Mouse (Mus musculus) liver, embryonic 12.5 days (tissue): ENCODE data around the gene Ptprn2. TPM values are rescaled to one million over a fixed set of nuclear protein-coding genes. Genes with fewer than 3 reads are reported as not detected.

Experiments
- ATAC-seq: fragments of 200-750 bp; cut with Nextera tagmentation; 2 replicates; pipeline ENCODE4 v1.8.0; 2017; ENCODE audit warnings: moderate number of reproducible peaks, mild to moderate bottlenecking, moderate library complexity
- H3K27ac ChIP-seq: fragments of 300-500 bp; sonication (generic); 2 replicates; pipeline ENCODE4 v1.5.1; 2016; ENCODE audit warnings: mild to moderate bottlenecking
- H3K27me3 ChIP-seq: fragments of 300-500 bp; sonication (generic); replicated peaks from 2 replicates; pipeline ENCODE4 v1.6.1; 2016; ENCODE audit warnings: mild to moderate bottlenecking, moderate library complexity
- H3K36me3 ChIP-seq: fragments of 300-500 bp; sonication (generic); 2 replicates; pipeline ENCODE4 v1.6.1; 2016; ENCODE audit warnings: mild to moderate bottlenecking, moderate library complexity
- H3K4me1 ChIP-seq: fragments of 300-500 bp; sonication (generic); 2 replicates; pipeline ENCODE4 v1.6.1; 2016
- H3K4me2 ChIP-seq: fragments of 300-500 bp; sonication (generic); 2 replicates; pipeline ENCODE4 v1.6.1; 2016; ENCODE audit warnings: mild to moderate bottlenecking, moderate library complexity
- H3K4me3 ChIP-seq: fragments of 300-500 bp; sonication (generic); 2 replicates; pipeline ENCODE4 v1.5.1; 2016; ENCODE audit warnings: mild to moderate bottlenecking, moderate library complexity
- H3K9ac ChIP-seq: fragments of 300-500 bp; sonication (generic); 2 replicates; pipeline ENCODE4 v1.6.1; 2016; ENCODE audit warnings: mild to moderate bottlenecking, moderate library complexity
- H3K9me3 ChIP-seq: fragments of 300-500 bp; sonication (generic); replicated peaks from 2 replicates; pipeline ENCODE4 v1.6.1; 2016; ENCODE audit warnings: mild to moderate bottlenecking, moderate library complexity
- WGBS: fragments of 180-500 bp; shearing (Covaris S2); methylation state at CpG from one replicate; pipeline ENCODE4 v1.1.7; 2016; ENCODE audit not compliant: insufficient replicate concordance; 5-methylcytosine and 5-hydroxymethylcytosine counted together
- polyA plus RNA-seq: library from polyadenylated mRNA; unstranded; fragments of >200 nt; fragmentation: Nextera tagmentation; extraction: Ambion mirVana; gene quantifications from 2 replicates; pipeline ENCODE4 v1.2.1, GENCODE M21; 2016

Gene Ptprn2
- polyA plus RNA-seq, 1 experiment from 2014 or later: not detected

DNA sequence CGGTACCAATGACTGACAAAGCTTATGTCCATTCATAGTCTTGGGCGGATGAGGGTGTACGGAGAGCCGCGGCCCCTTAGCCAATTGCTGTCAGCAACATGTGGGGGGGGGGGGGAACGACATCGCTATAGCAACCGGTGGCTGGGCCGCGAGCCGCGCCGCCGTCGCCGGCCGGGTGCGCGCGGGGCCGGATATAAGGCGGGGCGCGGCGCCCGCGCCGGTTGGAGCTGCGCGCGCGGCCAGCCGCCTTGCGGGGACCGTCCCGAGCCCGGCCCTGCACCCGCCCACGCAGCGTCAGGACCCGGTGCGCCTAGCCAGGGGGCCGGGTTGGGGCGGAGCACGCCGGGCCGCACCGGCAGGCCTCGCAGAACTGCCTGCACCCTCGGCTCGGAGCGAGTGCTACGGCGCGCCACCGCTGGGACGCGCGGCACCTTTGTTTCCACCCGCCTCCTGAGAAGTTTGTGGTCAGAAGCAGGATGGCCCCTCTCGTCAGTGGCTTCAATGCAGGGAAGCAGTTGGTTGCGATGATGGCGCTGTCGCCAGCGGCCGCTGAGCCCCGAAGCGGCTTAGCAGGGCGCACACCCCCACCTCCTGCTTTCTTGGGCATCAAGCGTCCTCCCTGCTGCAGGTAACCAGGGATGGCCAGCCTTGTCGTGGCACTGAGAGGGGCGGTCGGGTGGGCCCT lies 668.3 kb downstream of the Ptprn2 start:
- Histone ChIP-seq H3K4me3 (peak overlapping the region; percentile 43), H3K4me2 (peak overlapping the region; percentile 61), H3K27ac (no peak overlapping the region), H3K27me3 (peaks cover 94% of the 10 kb centered on the region), H3K9me3 (no peaks in the 10 kb centered on the region), H3K4me1 (no peaks in the 10 kb centered on the region), H3K9ac (no peak overlapping the region), H3K36me3 (no peaks in the 10 kb centered on the region)
- WGBS: 1% methylated on average over 72 of the region's 73 CpGs
- no peak for ATAC-seq

- H3K36me3 ChIP-seq: no peaks in the 10 kb centered on the region
- H3K27ac ChIP-seq: no peak overlapping the region
- WGBS: 6% methylated on average over 27 of the region's 27 CpGs
- H3K9ac ChIP-seq: no peak overlapping the region
- peak overlapping the region; percentile 43 for H3K4me3 ChIP-seq
- H3K9me3 ChIP-seq: no peaks in the 10 kb centered on the region
- H3K27me3 ChIP-seq: peaks cover 95% of the 10 kb centered on the region
- no peaks in the 10 kb centered on the region for H3K4me1 ChIP-seq
- H3K4me2 ChIP-seq: peak overlapping the region; percentile 61
- ATAC-seq: no peak
Observed at GRCm38 (mm10) chr12:117154356-117155243, 669.1 kb downstream of the Ptprn2 start.

GRCm38 (mm10) chr12:117155307-117156220 lies 670.0 kb downstream of the Ptprn2 start:
- H3K9me3 ChIP-seq: no peaks in the 10 kb centered on the region
- no peak overlapping the region for H3K4me3 ChIP-seq
- WGBS: 4% methylated on average over 33 of the region's 33 CpGs
- no peaks in the 10 kb centered on the region for H3K36me3 ChIP-seq
- no peak overlapping the region for H3K9ac ChIP-seq
- no peak overlapping the region for H3K27ac ChIP-seq
- ATAC-seq: no peak
- H3K4me2 ChIP-seq: no peak overlapping the region
- peaks cover 97% of the 10 kb centered on the region for H3K27me3 ChIP-seq
- no peaks in the 10 kb centered on the region for H3K4me1 ChIP-seq

- Histone ChIP-seq H3K9ac (no peak overlapping the region), H3K36me3 (no peaks in the 10 kb centered on the region), H3K27ac (no peak overlapping the region), H3K4me1 (no peaks in the 10 kb centered on the region), H3K27me3 (peaks cover 97% of the 10 kb centered on the region), H3K4me2 (no peak overlapping the region), H3K9me3 (no peaks in the 10 kb centered on the region), H3K4me3 (no peak overlapping the region)
- 30% methylated on average over 5 of the region's 5 CpGs for WGBS
- ATAC-seq: no peak
Observed at GRCm38 (mm10) chr12:117156256-117156655, 670.7 kb downstream of the Ptprn2 start.

GRCm38 (mm10) chr12:117156786-117157185 lies 671.3 kb downstream of the Ptprn2 start:
- Histone ChIP-seq H3K4me1 (no peaks in the 10 kb centered on the region), H3K9me3 (no peaks in the 10 kb centered on the region), H3K27me3 (peaks cover 97% of the 10 kb centered on the region), H3K27ac (no peak overlapping the region), H3K4me3 (no peak overlapping the region), H3K4me2 (no peak overlapping the region), H3K9ac (no peak overlapping the region), H3K36me3 (no peaks in the 10 kb centered on the region)
- WGBS: 62% methylated on average over 3 of the region's 3 CpGs
- no peak for ATAC-seq

DNA sequence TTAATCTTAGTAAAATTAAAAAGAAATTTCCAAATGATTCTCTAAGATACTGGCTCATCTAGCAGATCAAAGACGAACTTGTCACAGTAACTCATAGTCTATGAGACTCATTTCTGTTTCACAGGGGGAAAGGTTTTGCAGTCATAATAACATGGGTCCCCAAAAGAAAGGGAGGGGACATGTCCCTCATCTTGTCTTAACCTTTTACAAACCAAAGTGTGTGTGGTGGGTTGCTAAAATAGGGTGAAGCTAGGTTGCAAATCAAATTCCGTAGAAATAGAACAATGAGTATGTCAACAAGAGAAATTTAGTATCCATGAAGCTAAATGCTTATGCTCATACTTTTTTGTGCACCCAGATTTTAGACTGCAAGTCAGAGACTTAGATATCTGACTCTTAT lies 671.7 kb downstream of the Ptprn2 start:
- no peak overlapping the region for H3K9ac ChIP-seq
- H3K9me3 ChIP-seq: no peaks in the 10 kb centered on the region
- no peak overlapping the region for H3K27ac ChIP-seq
- WGBS: 45% methylated on average over 2 of the region's 2 CpGs
- no peaks in the 10 kb centered on the region for H3K4me1 ChIP-seq
- no peak overlapping the region for H3K4me2 ChIP-seq
- H3K36me3 ChIP-seq: no peaks in the 10 kb centered on the region
- no peak for ATAC-seq
- no peak overlapping the region for H3K4me3 ChIP-seq
- H3K27me3 ChIP-seq: peaks cover 97% of the 10 kb centered on the region

GRCm38 (mm10) chr12:117157660-117158386 lies 672.3 kb downstream of the Ptprn2 start:
- Histone ChIP-seq H3K27ac (no peak overlapping the region), H3K36me3 (no peaks in the 10 kb centered on the region), H3K4me3 (no peak overlapping the region), H3K27me3 (peaks cover 95% of the 10 kb centered on the region), H3K4me1 (no peaks in the 10 kb centered on the region), H3K4me2 (no peak overlapping the region), H3K9me3 (no peaks in the 10 kb centered on the region), H3K9ac (no peak overlapping the region)
- no peak for ATAC-seq
- WGBS: 15% methylated on average over 9 of the region's 9 CpGs

- H3K9me3 ChIP-seq: no peaks in the 10 kb centered on the region
- ATAC-seq: no peak
- no peaks in the 10 kb centered on the region for H3K36me3 ChIP-seq
- H3K4me1 ChIP-seq: no peaks in the 10 kb centered on the region
- H3K4me2 ChIP-seq: no peak overlapping the region
- no peak overlapping the region for H3K9ac ChIP-seq
- 7% methylated on average over 17 of the region's 17 CpGs for WGBS
- H3K27me3 ChIP-seq: peaks cover 92% of the 10 kb centered on the region
- no peak overlapping the region for H3K27ac ChIP-seq
- H3K4me3 ChIP-seq: no peak overlapping the region
Observed at GRCm38 (mm10) chr12:117158950-117159668, 673.6 kb downstream of the Ptprn2 start.

- H3K4me3 ChIP-seq: no peak overlapping the region
- no peak for ATAC-seq
Observed at GRCm38 (mm10) chr12:117159669-117160210, 674.2 kb downstream of the Ptprn2 start.

GRCm38 (mm10) chr12:117160211-117160891 lies 674.8 kb downstream of the Ptprn2 start:
- Histone ChIP-seq H3K4me1 (no peaks in the 10 kb centered on the region), H3K4me2 (no peak overlapping the region), H3K9ac (no peak overlapping the region), H3K9me3 (no peaks in the 10 kb centered on the region), H3K27ac (no peak overlapping the region), H3K36me3 (no peaks in the 10 kb centered on the region), H3K27me3 (peaks cover 86% of the 10 kb centered on the region), H3K4me3 (no peak overlapping the region)
- WGBS: 7% methylated on average over 30 of the region's 30 CpGs
- no peak for ATAC-seq

More at GRCm38 (mm10) chr12:117159669-117160210, 674.2 kb downstream of the Ptprn2 start:
- Histone ChIP-seq H3K9ac (no peak overlapping the region), H3K9me3 (no peaks in the 10 kb centered on the region), H3K27ac (no peak overlapping the region), H3K27me3 (peaks cover 87% of the 10 kb centered on the region), H3K36me3 (no peaks in the 10 kb centered on the region), H3K4me2 (no peak overlapping the region), H3K4me1 (no peaks in the 10 kb centered on the region)
- 7% methylated on average over 14 of the region's 15 CpGs for WGBS
